Mouse (Mus musculus): ENCODE data around the gene Mrpl55.

DNA sequence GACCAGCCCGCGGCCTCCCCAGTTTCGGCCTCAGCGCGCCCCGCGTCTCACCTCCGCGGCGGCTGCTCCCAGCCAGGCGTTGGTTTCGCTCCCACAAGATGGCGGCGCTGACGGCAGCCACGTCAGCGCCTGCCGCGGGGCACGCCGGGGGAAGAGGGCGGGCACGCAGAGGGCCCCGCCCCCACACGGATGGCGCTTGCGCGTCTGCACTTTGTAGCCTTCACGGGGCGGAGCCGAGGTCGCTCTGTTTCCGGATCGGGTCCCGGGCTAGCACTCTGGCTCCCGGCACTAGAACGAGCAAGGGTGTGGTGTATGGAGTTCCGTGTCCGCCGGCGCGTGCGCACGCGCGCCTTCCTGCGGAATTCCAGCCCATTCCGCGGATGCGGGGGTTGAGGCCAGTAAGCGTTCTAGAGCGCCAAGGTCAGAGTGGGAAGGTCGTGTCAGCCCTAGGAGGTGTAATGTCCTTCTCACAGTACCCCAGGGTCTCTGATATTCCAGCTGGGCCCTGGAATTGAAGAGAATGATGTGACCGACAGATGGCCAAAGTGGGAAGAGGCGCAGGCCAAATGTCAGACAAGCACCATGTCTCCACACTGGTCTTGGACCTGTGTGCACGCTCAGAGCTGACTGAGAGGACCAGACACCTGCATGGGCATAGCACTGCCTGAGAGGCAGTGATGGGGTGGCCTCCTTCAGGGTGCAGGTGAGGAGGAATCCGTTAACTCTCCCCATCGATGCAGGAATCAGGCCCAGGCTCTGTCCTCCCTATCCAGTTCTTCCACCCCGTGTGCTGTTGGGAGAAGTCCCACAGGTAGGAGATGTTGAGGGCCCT is 26.1 kb downstream of the Mrpl55 start, which contains the start of gene Arf1:
- TF ChIP-seq POLR2A (IDR thresholded peaks at IDR 0.05; ENCODE audit: control insufficient read depth, extremely low read depth, insufficient read depth, low read length, poor library complexity) (peak; percentile 95), CTCF (IDR thresholded peaks at IDR 0.05; ENCODE audit: borderline replicate concordance, control insufficient read depth, extremely low read depth, insufficient read depth, low read length, poor library complexity) (no peak)
